Comparison of ENCODE assay signal across 16 mouse cellular contexts in the genomic region with DNA sequence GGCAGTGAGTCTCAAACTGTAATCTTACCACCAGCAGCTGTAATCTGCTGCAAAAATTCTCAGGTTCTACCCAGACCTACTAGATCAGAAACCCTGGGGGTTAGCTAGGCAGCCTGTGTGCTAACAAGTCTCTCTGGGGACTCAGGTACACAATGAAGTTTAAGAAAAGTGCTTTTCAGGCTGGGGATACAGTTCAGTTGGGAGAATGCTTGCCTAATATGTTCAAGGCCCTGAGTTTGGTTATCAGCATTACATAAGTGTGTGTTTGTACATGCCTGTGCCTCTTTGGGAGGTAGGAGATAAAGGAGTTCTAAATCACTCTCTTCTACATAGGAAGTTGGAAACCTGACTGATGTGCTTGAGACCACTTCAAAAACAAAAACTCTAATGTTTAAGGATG.
"Had no signal": no experiment of that assay in that cellular context is flagged by ENCODE, and none has a peak within 500 bp of the region (broad histone marks: within the 10 kb centered on the region; RNA-seq: fewer than 3 reads in every experiment).

No protein-coding gene starts in this region.

- H3K27me3 ChIP-seq: lung, embryonic 15.5 days; megakaryocyte, embryonic 14.5 days; midbrain, embryonic 13.5 days; midbrain, embryonic 15.5 days; neural tube, embryonic 12.5 days; stomach, embryonic 15.5 days had no signal

- H3K27ac ChIP-seq: lung, embryonic 15.5 days; macrophage; midbrain, embryonic 13.5 days; midbrain, embryonic 15.5 days; neural tube, embryonic 12.5 days; stomach, embryonic 15.5 days; stomach, postnatal 0 days had no signal

- H3K4me3 ChIP-seq: lung, embryonic 15.5 days; megakaryocyte, embryonic 14.5 days; midbrain, embryonic 13.5 days; midbrain, embryonic 15.5 days; neural tube, embryonic 12.5 days; stomach, embryonic 15.5 days had no signal

- ATAC-seq: midbrain, embryonic 13.5 days; midbrain, embryonic 15.5 days had no signal

- H3K4me2 ChIP-seq: lung, embryonic 15.5 days; midbrain, embryonic 11.5 days; midbrain, embryonic 13.5 days; midbrain, embryonic 15.5 days; neural tube, embryonic 12.5 days; stomach, embryonic 15.5 days had no signal

- DNase-seq: lung, adult 2 months; lung, postnatal 10 days; lung, postnatal 36 days; right cerebral cortex, postnatal 14 days; thymus, adult 2 months; thymus, postnatal 25 days; thymus, postnatal 4 days had no signal

- H3K9me3 ChIP-seq: lung, embryonic 15.5 days; megakaryocyte, embryonic 14.5 days; midbrain, embryonic 13.5 days; midbrain, embryonic 15.5 days; neural tube, embryonic 12.5 days; stomach, embryonic 15.5 days had no signal

- H3K4me1 ChIP-seq: lung, embryonic 15.5 days; midbrain, embryonic 13.5 days; midbrain, embryonic 15.5 days; neural tube, embryonic 12.5 days; stomach, embryonic 15.5 days had no signal

- H3K9ac ChIP-seq: lung, embryonic 15.5 days; midbrain, embryonic 13.5 days; midbrain, embryonic 15.5 days; neural tube, embryonic 12.5 days; stomach, embryonic 15.5 days had no signal
